Mouse (Mus musculus) right cerebral cortex, postnatal 4 days (tissue): ENCODE measurements around the gene Pam.

Experiments
- DNase-seq: peaks from one replicate; pipeline ENCODE4 v3.0.0-alpha.2; 2022

Pam gene

GRCm38 (mm10) chr1:97903912-97904460 is 191.5 kb downstream of the Pam start:
- no peak for DNase-seq

- no peak for DNase-seq
Observed at GRCm38 (mm10) chr1:97902830-97903229, 192.6 kb downstream of the Pam start.

GRCm38 (mm10) chr1:97900559-97901153 is 194.8 kb downstream of the Pam start:
- no peak for DNase-seq

GRCm38 (mm10) chr1:97887511-97887910 is 207.9 kb downstream of the Pam start:
- no peak for DNase-seq

GRCm38 (mm10) chr1:97883498-97883897 is 211.9 kb downstream of the Pam start:
- DNase-seq, result no peak

GRCm38 (mm10) chr1:97877037-97877436 is 218.4 kb downstream of the Pam start:
- DNase-seq, result no peak

GRCm38 (mm10) chr1:97873490-97874054 is 221.9 kb downstream of the Pam start:
- DNase-seq, result no peak

- DNase-seq, result no peak
Observed at GRCm38 (mm10) chr1:97872493-97872892, 223.0 kb downstream of the Pam start.

GRCm38 (mm10) chr1:97872072-97872471 is 223.4 kb downstream of the Pam start:
- DNase-seq, result no peak

GRCm38 (mm10) chr1:97864135-97864534 is 231.3 kb downstream of the Pam start:
- DNase-seq, result no peak

GRCm38 (mm10) chr1:97863140-97863539 is 232.3 kb downstream of the Pam start:
- DNase-seq, result peak; percentile 73

GRCm38 (mm10) chr1:97862734-97863133 is 232.7 kb downstream of the Pam start:
- DNase-seq, result no peak

GRCm38 (mm10) chr1:97854256-97854655 is 241.2 kb downstream of the Pam start:
- no peak for DNase-seq

GRCm38 (mm10) chr1:97851601-97852175 is 243.8 kb downstream of the Pam start:
- DNase-seq, result no peak

GRCm38 (mm10) chr1:97848601-97849241 is 246.7 kb downstream of the Pam start:
- DNase-seq, result no peak

- no peak for DNase-seq
Observed at GRCm38 (mm10) chr1:97843220-97843992, 252.0 kb downstream of the Pam start.

- no peak for DNase-seq
Observed at GRCm38 (mm10) chr1:97834354-97834822, 261.1 kb downstream of the Pam start.

GRCm38 (mm10) chr1:97833466-97834353 is 261.7 kb downstream of the Pam start:
- peak; percentile 60 for DNase-seq

GRCm38 (mm10) chr1:97828087-97828486 is 267.4 kb downstream of the Pam start:
- no peak for DNase-seq

- DNase-seq, result no peak
Observed at GRCm38 (mm10) chr1:97827566-97827965, 267.9 kb downstream of the Pam start.

GRCm38 (mm10) chr1:97822904-97823303 is 272.5 kb downstream of the Pam start:
- no peak for DNase-seq

- DNase-seq, result no peak
Observed at GRCm38 (mm10) chr1:97822203-97822602, 273.2 kb downstream of the Pam start.
